Mouse (Mus musculus): ENCODE measurements around the gene Tcp10c. TPM values are rescaled to one million over a fixed set of nuclear protein-coding genes. Genes with fewer than 3 reads are reported as not detected.
"Not testable (repeated sequence)": the region's sequence is repeated elsewhere in the genome, so short reads cannot be mapped to it uniquely, and the experiment has no call there.

Tcp10c gene
- polyA plus RNA-seq, 1 experiment: not detected

- not testable (repeated sequence) for H3K27ac ChIP-seq (ENCODE audit: insufficient read depth, low read depth, low read length); H3K27me3 ChIP-seq (ENCODE audit: control insufficient read depth, insufficient read depth, low read length); H3K36me3 ChIP-seq (ENCODE audit: control insufficient read depth, insufficient read depth, low read length); H3K4me3 ChIP-seq (ENCODE audit: low read depth, low read length); H3K4me1 ChIP-seq (ENCODE audit: control insufficient read depth, insufficient read depth, insufficient read length, low read length)
- WGBS: 68% methylated on average over 9 of the region's 9 CpGs
- TF ChIP-seq CTCF (IDR thresholded peaks at IDR 0.05; ENCODE audit: extremely low read depth, insufficient read length, insufficient replicate concordance, low read depth, low read length): peak; percentile 12; the same call in 1 of the 2 replicates
Observed at GRCm38 (mm10) chr17:13336979-13337749, 17.2 kb upstream of the Tcp10c start.

GRCm38 (mm10) chr17:13337931-13338330, 16.4 kb upstream of the Tcp10c start:
- not testable (repeated sequence) for H3K36me3 ChIP-seq (ENCODE audit: control insufficient read depth, insufficient read depth, low read length); H3K4me1 ChIP-seq (ENCODE audit: control insufficient read depth, insufficient read depth, insufficient read length, low read length); H3K27me3 ChIP-seq (ENCODE audit: control insufficient read depth, insufficient read depth, low read length); H3K27ac ChIP-seq (ENCODE audit: insufficient read depth, low read depth, low read length); H3K4me3 ChIP-seq (ENCODE audit: low read depth, low read length)
- 64% methylated on average over 1 of the region's 1 CpGs for WGBS

- not testable (repeated sequence) for H3K27ac ChIP-seq (ENCODE audit: insufficient read depth, low read depth, low read length); H3K4me3 ChIP-seq (ENCODE audit: low read depth, low read length); H3K36me3 ChIP-seq (ENCODE audit: control insufficient read depth, insufficient read depth, low read length); H3K27me3 ChIP-seq (ENCODE audit: control insufficient read depth, insufficient read depth, low read length); H3K4me1 ChIP-seq (ENCODE audit: control insufficient read depth, insufficient read depth, insufficient read length, low read length)
- WGBS: 77% methylated on average over 1 of the region's 1 CpGs
Observed at GRCm38 (mm10) chr17:13340071-13340470, 14.3 kb upstream of the Tcp10c start.

GRCm38 (mm10) chr17:13345923-13346322, 8.4 kb upstream of the Tcp10c start:
- no CpG with 5 or more reads among the region's 4 CpGs for WGBS
- H3K27ac ChIP-seq (ENCODE audit: insufficient read depth, low read depth, low read length); H3K36me3 ChIP-seq (ENCODE audit: control insufficient read depth, insufficient read depth, low read length); H3K27me3 ChIP-seq (ENCODE audit: control insufficient read depth, insufficient read depth, low read length); H3K4me1 ChIP-seq (ENCODE audit: control insufficient read depth, insufficient read depth, insufficient read length, low read length); H3K4me3 ChIP-seq (ENCODE audit: low read depth, low read length): not testable (repeated sequence)

- H3K4me3 ChIP-seq (ENCODE audit: low read depth, low read length); H3K27me3 ChIP-seq (ENCODE audit: control insufficient read depth, insufficient read depth, low read length); H3K27ac ChIP-seq (ENCODE audit: insufficient read depth, low read depth, low read length); H3K36me3 ChIP-seq (ENCODE audit: control insufficient read depth, insufficient read depth, low read length); H3K4me1 ChIP-seq (ENCODE audit: control insufficient read depth, insufficient read depth, insufficient read length, low read length): not testable (repeated sequence)
- 86% methylated on average over 5 of the region's 5 CpGs for WGBS
Observed at GRCm38 (mm10) chr17:13349563-13349962, 4.8 kb upstream of the Tcp10c start.

GRCm38 (mm10) chr17:13353249-13353648, 1.1 kb upstream of the Tcp10c start:
- not testable (repeated sequence) for H3K4me3 ChIP-seq (ENCODE audit: low read depth, low read length); H3K27ac ChIP-seq (ENCODE audit: insufficient read depth, low read depth, low read length); H3K27me3 ChIP-seq (ENCODE audit: control insufficient read depth, insufficient read depth, low read length); H3K4me1 ChIP-seq (ENCODE audit: control insufficient read depth, insufficient read depth, insufficient read length, low read length); H3K36me3 ChIP-seq (ENCODE audit: control insufficient read depth, insufficient read depth, low read length)
- 83% methylated on average over 8 of the region's 8 CpGs for WGBS

- H3K27ac ChIP-seq (ENCODE audit: insufficient read depth, low read depth, low read length); H3K4me3 ChIP-seq (ENCODE audit: low read depth, low read length); H3K4me1 ChIP-seq (ENCODE audit: control insufficient read depth, insufficient read depth, insufficient read length, low read length); H3K27me3 ChIP-seq (ENCODE audit: control insufficient read depth, insufficient read depth, low read length); H3K36me3 ChIP-seq (ENCODE audit: control insufficient read depth, insufficient read depth, low read length): not testable (repeated sequence)
- WGBS: 87% methylated on average over 2 of the region's 2 CpGs
Observed at GRCm38 (mm10) chr17:13362489-13362888, 8.1 kb downstream of the Tcp10c start.

GRCm38 (mm10) chr17:13363773-13364172, 9.4 kb downstream of the Tcp10c start:
- WGBS: 83% methylated on average over 4 of the region's 5 CpGs
- H3K27ac ChIP-seq (ENCODE audit: insufficient read depth, low read depth, low read length); H3K4me1 ChIP-seq (ENCODE audit: control insufficient read depth, insufficient read depth, insufficient read length, low read length); H3K27me3 ChIP-seq (ENCODE audit: control insufficient read depth, insufficient read depth, low read length); H3K36me3 ChIP-seq (ENCODE audit: control insufficient read depth, insufficient read depth, low read length); H3K4me3 ChIP-seq (ENCODE audit: low read depth, low read length): not testable (repeated sequence)

- H3K4me3 ChIP-seq (ENCODE audit: low read depth, low read length): not testable (repeated sequence)
- 85% methylated on average over 9 of the region's 9 CpGs for WGBS
Observed at GRCm38 (mm10) chr17:13364196-13364595, 9.8 kb downstream of the Tcp10c start.

GRCm38 (mm10) chr17:13367181-13367580, 12.8 kb downstream of the Tcp10c start:
- WGBS: 94% methylated on average over 9 of the region's 9 CpGs
- not testable (repeated sequence) for H3K36me3 ChIP-seq (ENCODE audit: control insufficient read depth, insufficient read depth, low read length); H3K27me3 ChIP-seq (ENCODE audit: control insufficient read depth, insufficient read depth, low read length); H3K4me3 ChIP-seq (ENCODE audit: low read depth, low read length); H3K4me1 ChIP-seq (ENCODE audit: control insufficient read depth, insufficient read depth, insufficient read length, low read length); H3K27ac ChIP-seq (ENCODE audit: insufficient read depth, low read depth, low read length)

More at GRCm38 (mm10) chr17:13364196-13364595, 9.8 kb downstream of the Tcp10c start:
- H3K4me1 ChIP-seq (ENCODE audit: control insufficient read depth, insufficient read depth, insufficient read length, low read length); H3K27ac ChIP-seq (ENCODE audit: insufficient read depth, low read depth, low read length); H3K36me3 ChIP-seq (ENCODE audit: control insufficient read depth, insufficient read depth, low read length); H3K27me3 ChIP-seq (ENCODE audit: control insufficient read depth, insufficient read depth, low read length): not testable (repeated sequence)

GRCm38 (mm10) chr17:13368658-13369057, 14.3 kb downstream of the Tcp10c start:
- not testable (repeated sequence) for H3K27ac ChIP-seq (ENCODE audit: insufficient read depth, low read depth, low read length); H3K36me3 ChIP-seq (ENCODE audit: control insufficient read depth, insufficient read depth, low read length); H3K4me1 ChIP-seq (ENCODE audit: control insufficient read depth, insufficient read depth, insufficient read length, low read length); H3K4me3 ChIP-seq (ENCODE audit: low read depth, low read length); H3K27me3 ChIP-seq (ENCODE audit: control insufficient read depth, insufficient read depth, low read length)
- 85% methylated on average over 7 of the region's 7 CpGs for WGBS

GRCm38 (mm10) chr17:13370746-13371145, 16.4 kb downstream of the Tcp10c start:
- not testable (repeated sequence) for H3K36me3 ChIP-seq (ENCODE audit: control insufficient read depth, insufficient read depth, low read length); H3K4me3 ChIP-seq (ENCODE audit: low read depth, low read length); H3K27me3 ChIP-seq (ENCODE audit: control insufficient read depth, insufficient read depth, low read length); H3K27ac ChIP-seq (ENCODE audit: insufficient read depth, low read depth, low read length); H3K4me1 ChIP-seq (ENCODE audit: control insufficient read depth, insufficient read depth, insufficient read length, low read length)
- 86% methylated on average over 6 of the region's 6 CpGs for WGBS

Measured in small intestine, adult 2 months (tissue).